Mouse (Mus musculus) B cell, adult 2 months (primary cell): Measurements from ENCODE around the gene Cdk2ap1.
"Not testable (repeated sequence)": the region's sequence is repeated elsewhere in the genome, so short reads cannot be mapped to it uniquely, and the experiment has no call there.

ENCODE experiments used
- DNase-seq, 2 experiments: peaks; one replicate each; pipeline ENCODE4 v3.0.0; 2022

Gene Cdk2ap1

GRCm38 (mm10) chr5:124362982-124363381 lies at the start of gene Cdk2ap1:
Gene Cdk2ap1, minus strand, starts transcription at chr5:124363082.
- not testable (repeated sequence) for DNase-seq

GRCm38 (mm10) chr5:124412163-124412562 lies 49.3 kb upstream of the Cdk2ap1 start:
- no peak for DNase-seq

DNA sequence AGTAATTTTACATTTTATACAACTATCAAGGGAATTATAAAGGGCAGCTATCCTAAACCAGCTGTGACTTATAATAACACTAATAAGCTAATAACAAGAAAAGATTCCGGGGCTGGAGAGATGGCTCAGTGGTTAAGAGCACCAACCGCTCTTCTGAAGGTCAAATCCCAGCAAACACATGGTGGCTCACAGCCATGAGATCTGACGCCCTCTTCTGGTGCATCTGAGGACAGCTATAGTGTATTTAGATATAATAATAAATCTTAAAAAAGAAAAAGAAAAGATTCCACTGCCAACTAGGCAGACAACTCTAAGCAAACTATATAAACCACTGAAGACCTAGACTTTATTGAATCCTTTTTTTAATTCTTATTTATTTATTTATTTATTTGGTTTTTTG lies 47.9 kb upstream of the Cdk2ap1 start:
- peak; percentile 34 to 49 for DNase-seq

DNA sequence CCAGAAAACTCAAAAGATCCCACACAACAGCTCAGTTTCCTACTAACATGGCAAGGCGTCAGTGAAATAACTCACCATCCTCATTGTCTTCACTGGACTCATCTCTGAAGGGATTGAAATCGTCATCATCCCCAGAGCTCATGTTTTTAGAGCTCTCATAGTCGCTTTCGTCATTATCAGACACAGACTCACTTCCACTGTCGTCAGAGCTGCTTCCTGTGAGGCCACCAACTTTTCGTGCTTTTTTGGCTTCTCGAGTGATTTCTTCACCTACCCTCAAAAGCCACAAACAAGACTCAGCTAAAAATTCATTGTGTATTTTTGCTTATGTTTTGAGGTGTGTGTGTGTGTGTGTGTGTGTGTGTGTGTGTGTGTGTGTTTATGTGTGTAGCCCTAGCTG lies 30.8 kb upstream of the Cdk2ap1 start:
- DNase-seq = no peak

DNA sequence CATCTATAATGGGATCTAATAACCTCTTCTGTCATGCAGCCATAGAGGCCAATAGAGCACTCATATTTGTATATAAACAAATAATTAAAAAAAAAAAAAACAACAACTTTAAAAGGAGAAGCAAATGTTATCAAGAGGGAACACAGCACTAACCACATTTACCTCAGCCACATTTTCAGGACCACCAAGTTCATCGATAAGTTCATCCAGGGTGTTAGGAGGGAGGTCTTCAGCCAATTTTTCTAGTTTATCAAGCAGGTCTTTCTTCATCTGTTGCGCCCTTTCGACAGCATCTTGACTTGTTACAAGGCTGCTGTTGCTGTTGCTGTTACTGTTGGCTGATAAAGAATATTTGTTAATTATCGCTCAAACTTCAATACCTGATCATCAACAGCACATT lies 29.5 kb upstream of the Cdk2ap1 start:
- no peak for DNase-seq

DNA sequence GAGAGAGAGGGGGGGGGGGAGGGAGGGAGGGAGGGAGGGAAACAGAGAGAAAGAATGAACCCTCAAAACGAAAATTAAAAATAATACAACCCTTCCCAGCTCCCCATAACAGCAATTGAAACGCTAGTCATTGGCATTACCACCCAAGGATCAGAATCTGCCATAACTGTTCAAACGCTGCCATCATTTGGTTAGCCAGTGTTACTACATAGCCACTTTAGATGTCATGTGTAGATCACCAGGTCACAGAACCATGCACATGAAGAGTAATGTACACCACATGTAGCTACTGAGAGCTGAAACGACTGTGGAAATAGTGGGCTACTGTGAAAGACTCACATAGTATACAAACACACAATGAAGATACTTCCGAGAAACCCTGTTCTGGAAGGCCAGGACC lies 25.1 kb upstream of the Cdk2ap1 start:
- DNase-seq = peak; percentile 35 to 45

DNA sequence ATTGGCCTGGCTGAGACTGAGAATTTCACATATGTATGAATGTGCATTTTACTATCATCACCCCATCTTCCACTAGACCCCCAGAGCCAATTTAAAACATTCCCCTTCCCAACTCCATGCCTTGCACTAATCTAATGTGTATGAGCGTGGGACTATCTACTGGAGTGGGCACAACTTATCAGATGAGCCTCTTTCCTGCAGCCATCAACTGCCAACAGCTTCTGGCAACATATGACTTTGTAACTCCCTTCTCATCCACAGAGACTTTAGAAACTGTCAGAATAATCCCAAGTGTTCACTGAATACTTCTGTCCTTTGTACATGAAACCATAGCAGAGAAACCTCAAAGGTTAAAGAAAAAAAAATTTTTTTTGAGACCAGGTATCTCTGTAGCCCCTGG lies 17.2 kb upstream of the Cdk2ap1 start:
- no peak for DNase-seq

- no peak for DNase-seq
These were observed 14.3 kb upstream of the Cdk2ap1 start for GRCm38 (mm10) chr5:124377149-124377548.

GRCm38 (mm10) chr5:124376401-124376800 lies 13.5 kb upstream of the Cdk2ap1 start:
- DNase-seq = no peak

DNA sequence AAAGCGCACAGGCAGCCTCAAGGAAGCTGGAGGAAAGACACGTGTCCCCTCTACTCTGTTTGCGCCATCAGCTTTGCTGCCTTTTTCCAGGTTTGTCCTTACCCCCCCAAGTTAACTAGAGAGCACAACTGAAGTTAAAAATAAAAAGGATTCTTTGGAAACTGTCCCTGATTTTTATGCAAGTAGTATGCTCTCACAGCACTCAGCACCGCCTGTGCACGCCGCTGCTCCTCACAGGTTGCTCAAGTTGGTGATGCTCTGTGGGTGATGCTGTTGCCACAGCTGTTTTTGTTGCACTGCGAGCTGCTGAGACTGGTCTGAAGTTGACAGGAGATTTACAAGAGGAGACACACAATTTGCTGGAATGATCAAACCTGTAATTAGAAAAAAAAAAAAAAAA lies 11.4 kb upstream of the Cdk2ap1 start:
- DNase-seq = no peak

DNA sequence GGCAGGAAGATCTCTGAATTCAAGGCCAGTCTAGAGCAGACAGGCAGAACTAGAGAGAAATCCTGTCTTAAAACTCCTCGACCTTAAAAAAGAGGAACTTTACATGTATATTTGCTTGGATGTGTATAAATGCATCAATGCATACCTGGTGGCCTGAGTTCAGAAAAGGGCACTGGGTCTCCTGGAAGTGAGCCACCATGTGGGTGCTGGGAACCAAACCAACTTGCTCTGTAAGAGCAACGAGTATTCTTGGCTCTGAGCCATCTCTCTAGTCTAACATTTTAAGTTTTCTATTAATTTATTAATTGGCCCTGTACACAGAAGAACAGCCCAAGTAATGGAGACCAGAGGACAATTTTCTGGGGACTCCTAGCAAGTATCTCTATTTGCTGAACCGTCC lies 3.8 kb upstream of the Cdk2ap1 start:
- peak; percentile 12 to 31 for DNase-seq

GRCm38 (mm10) chr5:124365754-124366153 lies 2.9 kb upstream of the Cdk2ap1 start:
- DNase-seq = no peak

DNA sequence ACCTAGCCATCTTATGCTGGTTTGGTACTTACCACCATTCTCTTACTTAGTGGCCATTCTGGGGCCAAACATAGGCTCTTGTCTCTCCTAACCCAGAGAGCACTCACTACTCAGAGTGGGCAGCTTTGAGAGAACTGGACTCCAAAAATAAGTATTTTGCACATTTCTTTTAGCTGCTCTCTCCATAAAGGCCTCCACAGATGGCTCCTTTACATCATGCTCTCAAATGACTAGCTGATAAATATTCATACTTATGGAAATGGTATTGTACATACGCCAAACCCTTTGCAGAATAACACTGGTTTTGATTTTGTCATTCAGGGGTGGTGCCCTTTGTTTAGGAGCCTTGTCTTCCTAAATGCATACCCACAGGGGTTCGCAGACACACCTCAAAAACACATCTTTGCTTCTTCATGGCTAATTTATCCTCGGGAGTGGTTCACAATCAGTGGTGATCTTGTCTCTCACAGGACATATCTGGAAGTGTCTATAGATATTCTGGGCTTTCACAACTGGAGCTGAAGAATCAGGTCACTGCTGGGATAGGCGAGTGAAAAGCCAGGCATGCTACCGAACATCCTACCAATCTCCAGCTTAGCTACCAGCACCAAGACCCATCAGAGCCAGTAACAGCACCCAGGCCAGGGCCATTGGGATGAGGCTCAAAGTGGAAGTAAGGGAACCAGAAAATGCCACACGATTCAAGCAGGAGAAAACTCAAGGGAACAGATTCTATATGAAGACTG lies 1.5 kb upstream of the Cdk2ap1 start:
- DNase-seq = no peak

DNA sequence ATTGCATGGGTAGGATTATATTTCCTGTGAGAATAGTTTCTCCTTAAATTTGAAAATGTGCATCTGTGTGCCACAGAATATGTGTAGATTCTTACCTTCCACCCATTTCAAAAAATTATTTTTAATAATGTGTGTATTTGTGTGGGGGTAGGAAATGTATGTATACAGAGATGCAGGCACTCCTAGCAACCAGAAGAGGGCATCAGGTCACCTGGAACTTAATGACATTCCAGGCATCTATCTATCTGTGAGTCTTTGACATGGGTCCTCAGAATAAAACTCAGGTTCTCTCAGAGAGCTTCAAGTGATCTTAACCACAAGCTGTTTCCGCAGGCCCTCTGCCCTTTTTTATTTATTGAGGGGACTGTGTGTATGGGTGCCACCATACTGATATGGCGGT lies 3.2 kb downstream of the Cdk2ap1 start:
- peak; percentile 19 to 33 for DNase-seq

DNA sequence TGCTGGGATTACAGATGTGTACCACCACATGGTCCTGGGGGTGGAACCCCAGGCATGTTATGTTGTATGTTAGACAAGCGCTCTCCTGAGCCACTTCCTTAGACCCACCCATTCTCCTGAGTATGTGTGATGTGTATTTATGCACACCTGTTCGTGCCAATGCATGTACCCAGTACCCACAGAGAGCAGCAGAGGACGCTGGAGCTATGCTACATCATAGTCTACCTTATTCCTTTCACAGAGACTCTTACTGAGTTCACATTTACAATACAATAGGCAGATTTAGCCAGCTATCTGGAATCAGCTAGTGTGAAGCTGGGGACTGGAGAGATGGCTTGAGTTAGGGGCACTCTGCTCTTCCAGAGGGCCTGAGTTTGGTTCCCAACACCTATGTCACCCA lies 6.2 kb downstream of the Cdk2ap1 start:
- DNase-seq = no peak

DNA sequence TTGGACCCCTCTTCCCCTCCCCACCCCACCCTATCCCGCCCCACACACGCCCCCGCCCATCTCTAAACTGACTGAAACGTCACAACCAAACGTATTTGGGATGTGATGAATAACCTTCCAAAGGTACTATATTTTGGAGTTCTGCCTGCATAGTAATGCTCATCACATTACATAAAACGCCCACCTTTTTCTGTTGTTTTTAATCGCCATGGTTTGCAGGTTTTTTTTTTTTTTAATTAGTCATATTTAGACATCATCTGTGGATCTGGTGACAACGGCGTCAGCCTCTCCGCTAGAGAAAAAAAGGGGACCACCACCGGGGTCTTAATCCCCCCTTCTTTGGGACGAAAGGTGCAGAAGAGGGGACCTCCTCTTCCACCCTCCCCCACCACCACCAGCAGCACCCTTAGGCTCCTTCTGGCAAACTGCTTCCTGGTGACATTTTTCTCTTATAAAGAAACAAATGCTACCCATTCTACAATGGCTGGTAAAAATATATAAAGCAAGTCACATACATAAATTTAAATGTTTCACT lies 7.4 kb downstream of the Cdk2ap1 start:
- no peak for DNase-seq

- DNase-seq = peak; percentile 57 to 64
These were observed 8.1 kb downstream of the Cdk2ap1 start for GRCm38 (mm10) chr5:124354574-124355424.

- peak; percentile 76 to 78 for DNase-seq
These were observed 8.9 kb downstream of the Cdk2ap1 start for GRCm38 (mm10) chr5:124353726-124354547.

- peak; percentile 36 to 47 for DNase-seq
These were observed 9.7 kb downstream of the Cdk2ap1 start for GRCm38 (mm10) chr5:124353011-124353725.

DNA sequence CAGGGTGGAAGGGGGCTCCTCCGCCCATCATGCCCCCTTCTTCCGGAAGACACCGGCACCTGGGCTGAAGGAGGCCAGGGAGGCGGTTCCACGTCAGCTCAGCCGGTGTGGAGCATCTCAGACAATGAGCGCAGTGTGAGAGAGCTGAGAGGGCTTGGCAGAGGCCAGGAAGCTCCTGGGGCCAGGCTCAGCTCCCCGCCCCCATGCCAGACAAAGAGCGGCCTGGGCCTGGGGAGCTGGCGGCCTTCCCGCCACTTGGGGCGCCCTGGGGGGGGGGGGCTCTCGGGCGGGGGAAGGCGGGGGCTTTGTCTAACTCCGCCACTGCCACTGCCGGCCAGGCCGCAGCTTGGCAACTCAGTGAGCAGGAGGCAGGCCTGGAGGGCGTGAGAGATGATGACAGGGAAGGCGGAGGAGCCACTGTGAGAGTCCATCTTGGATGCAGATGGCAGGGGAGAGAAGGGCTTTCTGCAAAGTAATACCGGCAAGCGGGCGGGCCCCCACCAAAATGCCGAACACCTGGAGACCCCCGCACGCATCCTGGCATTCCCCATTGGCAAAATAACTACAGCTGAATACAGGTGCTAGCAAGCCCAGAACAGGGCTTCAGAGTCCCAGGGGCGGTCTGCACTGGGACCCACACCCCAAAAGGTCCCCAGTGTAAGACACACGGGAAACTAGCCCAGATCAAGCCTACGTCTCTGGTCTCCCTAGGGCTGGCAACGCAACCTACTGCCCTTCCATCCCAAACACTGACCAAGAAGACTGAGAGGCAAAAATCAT lies 10.6 kb downstream of the Cdk2ap1 start:
- DNase-seq = peak; percentile 64 to 65

GRCm38 (mm10) chr5:124351604-124352003 lies 11.3 kb downstream of the Cdk2ap1 start:
- DNase-seq = no peak
